34 mouse cellular contexts compared by ENCODE assay signal in the genomic region with DNA sequence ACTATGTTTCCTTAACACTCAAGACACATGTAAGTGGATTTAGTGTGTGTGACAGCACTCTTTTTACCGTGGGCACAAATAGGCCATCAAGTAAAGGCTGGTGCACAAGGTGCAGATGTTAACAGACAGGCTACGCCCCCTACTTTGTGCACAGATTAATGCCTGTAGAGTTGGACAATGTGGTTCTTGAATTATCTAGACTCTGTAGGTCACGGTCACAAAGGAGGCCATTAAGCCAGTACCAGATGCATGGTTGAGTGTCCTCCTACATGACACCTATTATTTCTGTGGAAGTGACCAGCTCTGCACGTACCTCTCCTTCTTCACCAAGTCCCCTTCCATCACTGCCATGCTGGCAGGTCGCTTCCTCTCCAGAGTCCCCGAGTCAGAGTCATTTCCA.
"Had no signal": no experiment of that assay in that cellular context is flagged by ENCODE, and none has a peak within 500 bp of the region (broad histone marks: within the 10 kb centered on the region; RNA-seq: fewer than 3 reads in every experiment).

No protein-coding gene starts in this region.

- H3K4me2 ChIP-seq: heart, embryonic 11.5 days; heart, embryonic 12.5 days; heart, embryonic 13.5 days; heart, embryonic 15.5 days; hindbrain, embryonic 12.5 days; hindbrain, embryonic 13.5 days; hindbrain, embryonic 14.5 days; hindbrain, embryonic 15.5 days; intestine, embryonic 15.5 days; kidney, embryonic 15.5 days had no signal

- H3K27me3 ChIP-seq: heart, embryonic 12.5 days; heart, embryonic 13.5 days; heart, embryonic 15.5 days; hindbrain, embryonic 12.5 days; hindbrain, embryonic 13.5 days; hindbrain, embryonic 15.5 days; intestine, embryonic 15.5 days; kidney, embryonic 15.5 days had no signal

- H3K4me1 ChIP-seq: hindbrain, embryonic 10.5 days; hindbrain, embryonic 12.5 days; hindbrain, embryonic 13.5 days; hindbrain, embryonic 15.5 days; intestine, embryonic 15.5 days had no signal

- H3K9me3 ChIP-seq: heart, embryonic 10.5 days; heart, embryonic 12.5 days; heart, embryonic 13.5 days; heart, embryonic 15.5 days; hindbrain, embryonic 10.5 days; hindbrain, embryonic 12.5 days; hindbrain, embryonic 13.5 days; hindbrain, embryonic 15.5 days; intestine, embryonic 15.5 days; kidney, embryonic 15.5 days had no signal

- ATAC-seq: hindbrain, embryonic 16.5 days; hindbrain, postnatal 0 days; inflammation-experienced regulatory T-cells, adult 6 months; intestine, embryonic 15.5 days; intestine, embryonic 16.5 days; intestine, postnatal 0 days had no signal

- H3K9ac ChIP-seq: heart, embryonic 12.5 days; heart, embryonic 13.5 days; heart, embryonic 15.5 days; hindbrain, embryonic 12.5 days; hindbrain, embryonic 13.5 days; hindbrain, embryonic 14.5 days; hindbrain, embryonic 15.5 days; intestine, embryonic 15.5 days; kidney, embryonic 15.5 days had no signal

- H3K27ac ChIP-seq: heart, embryonic 10.5 days; heart, embryonic 13.5 days; heart, embryonic 15.5 days; hindbrain, embryonic 10.5 days; hindbrain, embryonic 12.5 days; hindbrain, embryonic 13.5 days; hindbrain, embryonic 14.5 days; hindbrain, embryonic 15.5 days; hindbrain, postnatal 0 days; intestine, embryonic 15.5 days; kidney, embryonic 15.5 days; kidney, postnatal 0 days had no signal

- DNase-seq: heart, postnatal 10 days; heart, postnatal 14 days; heart, postnatal 36 days; heart, postnatal 4 days; kidney, adult 11 months; kidney, adult 18-20 months; kidney, adult 2 months; kidney, adult 8-10 months; kidney, adult 9 months; kidney, postnatal 10 days; kidney, postnatal 14 days; kidney, postnatal 25 days; kidney, postnatal 36 days; kidney, postnatal 4 days; layer of hippocampus, postnatal 36 days had no signal

- H3K4me3 ChIP-seq: heart, embryonic 10.5 days; heart, embryonic 12.5 days; heart, embryonic 13.5 days; heart, embryonic 15.5 days; hindbrain, embryonic 10.5 days; hindbrain, embryonic 12.5 days; hindbrain, embryonic 13.5 days; hindbrain, embryonic 15.5 days; intestine, embryonic 15.5 days; kidney, embryonic 15.5 days; layer of hippocampus, adult 2 months had no signal
